Mouse (Mus musculus) liver, embryonic 15.5 days (tissue): Measurements from ENCODE around the gene Mthfd1l. TPM values are rescaled to one million over a fixed set of nuclear protein-coding genes. Genes with fewer than 3 reads are reported as not detected.

Source experiments
- ATAC-seq: fragments of 200-750 bp; cut with Nextera tagmentation; 2 replicates; pipeline ENCODE4 v1.8.0; 2017; ENCODE audit warnings: moderate number of reproducible peaks, mild to moderate bottlenecking, moderate library complexity; ENCODE audit not compliant: insufficient read depth
- H3K27ac ChIP-seq: fragments of 300-500 bp; sonication (generic); replicated peaks from 2 replicates; pipeline ENCODE4 v1.5.1; 2015; ENCODE audit warnings: mild to moderate bottlenecking, inconsistent platforms
- H3K27me3 ChIP-seq: fragments of 300-500 bp; sonication (generic); 2 replicates; pipeline ENCODE4 v1.6.1; 2015; ENCODE audit warnings: mild to moderate bottlenecking, inconsistent platforms
- H3K36me3 ChIP-seq: fragments of 300-500 bp; sonication (generic); replicated peaks from 2 replicates; pipeline ENCODE4 v1.6.1; 2015; ENCODE audit warnings: moderate library complexity, mild to moderate bottlenecking, inconsistent platforms
- H3K4me1 ChIP-seq: fragments of 300-500 bp; sonication (generic); replicated peaks from 2 replicates; pipeline ENCODE4 v1.6.1; 2015; ENCODE audit warnings: inconsistent platforms
- H3K4me2 ChIP-seq: fragments of 300-500 bp; sonication (generic); 2 replicates; pipeline ENCODE4 v1.6.1; 2015; ENCODE audit warnings: moderate library complexity, mild to moderate bottlenecking, inconsistent platforms
- H3K4me3 ChIP-seq: fragments of 300-500 bp; sonication (generic); replicated peaks from 2 replicates; pipeline ENCODE4 v1.5.1; 2015; ENCODE audit warnings: mild to moderate bottlenecking, inconsistent platforms
- H3K9ac ChIP-seq: fragments of 300-500 bp; sonication (generic); 2 replicates; pipeline ENCODE4 v1.6.1; 2015; ENCODE audit warnings: moderate library complexity, mild to moderate bottlenecking, inconsistent platforms
- H3K9me3 ChIP-seq: fragments of 300-500 bp; sonication (generic); replicated peaks from 2 replicates; pipeline ENCODE4 v1.6.1; 2016; ENCODE audit warnings: inconsistent platforms
- WGBS: fragments of 180-500 bp; shearing (Covaris S2); methylation state at CpG from one replicate; pipeline ENCODE4 v1.1.7; 2015; ENCODE audit warnings: mixed read lengths; ENCODE audit not compliant: insufficient replicate concordance; 5-methylcytosine and 5-hydroxymethylcytosine counted together
- polyA plus RNA-seq: library from polyadenylated mRNA; unstranded; fragments of >200 nt; fragmentation: Nextera tagmentation; extraction: Ambion mirVana; gene quantifications from 2 replicates; pipeline ENCODE4 v1.2.1, GENCODE M21; 2015

Gene Mthfd1l
- polyA plus RNA-seq, 1 experiment from 2014 or later, result 18.9 TPM

- Histone ChIP-seq H3K4me3 (no peak overlapping the region), H3K36me3 (peaks cover 56% of the 10 kb centered on the region), H3K4me2 (no peak overlapping the region), H3K9ac (no peak overlapping the region), H3K27me3 (no peaks in the 10 kb centered on the region), H3K9me3 (no peaks in the 10 kb centered on the region), H3K27ac (peak overlapping the region; percentile 59), H3K4me1 (peaks cover 42% of the 10 kb centered on the region)
- 70% methylated on average over 3 of the region's 3 CpGs for WGBS
- ATAC-seq, result no peak
Observed at GRCm38 (mm10) chr10:3978326-3978725, 5.4 kb downstream of the Mthfd1l start.

DNA sequence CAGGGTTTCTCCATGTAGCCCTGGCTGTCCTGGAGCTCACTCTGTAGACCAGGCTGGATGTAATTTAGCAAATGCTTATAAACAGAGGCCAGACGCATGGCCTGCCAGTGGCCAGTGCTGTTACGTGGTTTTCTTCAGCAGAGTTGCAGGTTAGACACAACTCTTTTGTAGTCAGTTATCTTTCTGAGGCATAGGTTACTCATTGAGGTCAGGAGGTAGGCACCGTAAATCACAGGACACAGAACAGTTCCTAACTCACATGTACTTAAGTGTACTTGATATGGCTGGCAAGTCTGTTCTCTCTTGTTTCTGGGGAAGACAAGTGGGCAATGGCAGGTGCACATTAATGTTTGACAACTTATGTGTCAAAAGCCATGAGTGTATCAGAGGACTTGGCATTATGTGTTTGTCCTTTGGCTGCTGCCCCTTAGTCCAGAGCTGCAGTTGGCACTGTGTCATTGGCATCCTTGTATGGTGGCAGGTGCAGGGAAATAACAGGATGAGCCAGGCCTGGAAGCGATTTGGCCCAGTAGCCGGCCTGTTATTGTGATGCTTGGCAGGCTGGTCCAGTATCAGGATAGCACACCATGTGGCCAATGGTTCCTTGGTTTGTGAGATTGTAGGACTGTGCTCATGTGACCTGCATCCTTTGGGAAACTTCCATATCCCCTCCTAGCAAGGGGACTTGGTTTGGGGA, 6.0 kb downstream of the Mthfd1l start:
- ATAC-seq, result no peak
- no peak overlapping the region; the same call in 1 of the 2 replicates for H3K27ac ChIP-seq
- H3K9me3 ChIP-seq, result no peaks in the 10 kb centered on the region
- H3K36me3 ChIP-seq, result peaks cover 62% of the 10 kb centered on the region
- H3K4me1 ChIP-seq, result peaks cover 40% of the 10 kb centered on the region
- no peaks in the 10 kb centered on the region for H3K27me3 ChIP-seq
- no peak overlapping the region for H3K9ac ChIP-seq
- no peak overlapping the region for H3K4me3 ChIP-seq
- H3K4me2 ChIP-seq, result no peak overlapping the region
- 83% methylated on average over 5 of the region's 5 CpGs for WGBS

- WGBS, result 79% methylated on average over 4 of the region's 4 CpGs
- H3K9ac ChIP-seq, result no peak overlapping the region
- peaks cover 73% of the 10 kb centered on the region for H3K36me3 ChIP-seq
- no peak overlapping the region for H3K27ac ChIP-seq
- no peak overlapping the region for H3K4me2 ChIP-seq
- H3K4me1 ChIP-seq, result peaks cover 28% of the 10 kb centered on the region
- no peaks in the 10 kb centered on the region for H3K27me3 ChIP-seq
- ATAC-seq, result no peak
- H3K4me3 ChIP-seq, result no peak overlapping the region
- H3K9me3 ChIP-seq, result no peaks in the 10 kb centered on the region
Observed at GRCm38 (mm10) chr10:3980231-3980630, 7.3 kb downstream of the Mthfd1l start.

DNA sequence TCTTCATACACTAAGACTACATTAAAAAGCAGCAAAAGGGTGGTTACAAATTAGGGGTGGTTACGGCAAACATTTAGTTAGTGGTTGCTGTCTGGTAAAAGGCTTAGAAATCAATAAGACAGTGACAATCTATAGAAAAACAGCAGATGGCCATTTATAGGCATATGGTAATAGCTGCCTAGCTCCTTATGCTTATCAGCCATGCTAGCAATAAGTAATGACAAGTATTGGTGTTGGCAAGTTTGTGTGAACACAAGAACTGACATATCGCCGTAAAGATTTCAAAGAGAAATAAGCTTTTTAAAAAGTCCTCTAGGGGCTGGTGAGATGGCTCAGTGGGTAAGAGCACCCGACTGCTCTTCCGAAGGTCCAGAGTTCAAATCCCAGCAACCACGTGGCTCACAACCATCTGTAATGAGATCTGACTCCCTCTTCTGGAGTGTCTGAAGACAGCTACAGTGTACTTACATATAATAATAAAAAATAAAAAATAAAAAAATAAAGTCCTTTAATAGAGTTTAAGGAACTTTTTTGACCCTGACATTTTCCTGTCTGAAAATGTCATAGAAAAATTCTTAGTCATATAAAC, 17.5 kb downstream of the Mthfd1l start:
- H3K4me3 ChIP-seq, result no peak overlapping the region
- H3K4me1 ChIP-seq, result peaks cover 38% of the 10 kb centered on the region
- H3K27me3 ChIP-seq, result no peaks in the 10 kb centered on the region
- no peak overlapping the region for H3K9ac ChIP-seq
- WGBS, result 87% methylated on average over 6 of the region's 6 CpGs
- no peak overlapping the region for H3K4me2 ChIP-seq
- H3K36me3 ChIP-seq, result peaks cover 57% of the 10 kb centered on the region
- H3K27ac ChIP-seq, result no peak overlapping the region
- ATAC-seq, result no peak
- H3K9me3 ChIP-seq, result no peaks in the 10 kb centered on the region

DNA sequence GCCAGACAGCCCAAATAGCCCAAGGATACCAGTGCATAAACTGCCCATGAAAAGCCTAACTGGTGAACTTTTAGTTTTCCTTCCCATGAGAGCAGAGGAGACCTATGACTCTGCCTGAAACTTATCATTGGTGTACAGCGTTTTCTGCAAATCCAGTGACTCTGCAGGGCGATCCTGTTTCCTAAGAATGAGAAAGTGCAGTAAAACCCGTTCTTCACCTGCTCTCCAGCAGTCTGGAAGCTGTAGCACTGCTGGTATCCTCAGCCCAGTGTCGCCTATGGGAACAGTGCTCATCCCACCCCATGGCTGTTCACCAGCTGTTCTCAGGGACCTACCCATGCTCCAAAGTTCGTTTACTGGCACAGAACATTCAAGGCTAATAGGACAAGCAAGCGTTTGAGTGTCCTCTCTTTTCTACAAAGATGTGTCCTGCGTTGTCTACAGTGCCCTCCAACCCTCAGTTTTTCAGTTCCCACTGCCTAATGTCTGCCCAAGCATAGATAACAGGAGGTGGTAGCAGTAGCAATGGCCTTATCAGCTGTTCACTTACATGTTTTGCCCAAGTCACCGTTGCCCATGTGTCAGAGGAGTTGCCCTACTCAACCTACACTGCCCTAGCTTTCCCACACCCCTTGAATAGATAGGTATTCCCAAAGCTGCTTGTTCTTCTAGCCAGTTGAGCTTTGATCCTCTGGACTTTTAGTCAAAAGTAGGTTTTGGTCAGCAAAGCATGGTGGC, 20.6 kb downstream of the Mthfd1l start:
- no peaks in the 10 kb centered on the region for H3K27me3 ChIP-seq
- ATAC-seq, result peak; percentile 98
- peaks cover 51% of the 10 kb centered on the region for H3K4me1 ChIP-seq
- H3K4me2 ChIP-seq, result peak overlapping the region; percentile 64
- H3K9ac ChIP-seq, result peak overlapping the region; percentile 51
- WGBS, result 31% methylated on average over 8 of the region's 8 CpGs
- H3K36me3 ChIP-seq, result peaks cover 72% of the 10 kb centered on the region
- no peaks in the 10 kb centered on the region for H3K9me3 ChIP-seq
- H3K27ac ChIP-seq, result peak overlapping the region; percentile 95
- peak overlapping the region; percentile 17; the same call in 1 of the 2 replicates for H3K4me3 ChIP-seq

- Histone ChIP-seq H3K27ac (peak overlapping the region; percentile 78), H3K36me3 (peaks cover 72% of the 10 kb centered on the region), H3K9ac (no peak overlapping the region), H3K27me3 (no peaks in the 10 kb centered on the region), H3K4me1 (peaks cover 51% of the 10 kb centered on the region), H3K4me3 (no peak overlapping the region), H3K9me3 (no peaks in the 10 kb centered on the region), H3K4me2 (no peak overlapping the region)
- ATAC-seq, result no peak
- WGBS, result 70% methylated on average over 4 of the region's 4 CpGs
Observed at GRCm38 (mm10) chr10:3995277-3995676, 22.4 kb downstream of the Mthfd1l start.

GRCm38 (mm10) chr10:3996170-3996876, 23.4 kb downstream of the Mthfd1l start:
- Histone ChIP-seq H3K9me3 (no peaks in the 10 kb centered on the region), H3K9ac (no peak overlapping the region), H3K4me3 (no peak overlapping the region), H3K27ac (peak overlapping the region; percentile 78), H3K4me1 (peaks cover 48% of the 10 kb centered on the region), H3K27me3 (no peaks in the 10 kb centered on the region), H3K36me3 (peaks cover 64% of the 10 kb centered on the region), H3K4me2 (peak overlapping the region; percentile 29)
- ATAC-seq, result peak; percentile 17; the same call in 1 of the 2 replicates
- WGBS, result 45% methylated on average over 15 of the region's 15 CpGs

DNA sequence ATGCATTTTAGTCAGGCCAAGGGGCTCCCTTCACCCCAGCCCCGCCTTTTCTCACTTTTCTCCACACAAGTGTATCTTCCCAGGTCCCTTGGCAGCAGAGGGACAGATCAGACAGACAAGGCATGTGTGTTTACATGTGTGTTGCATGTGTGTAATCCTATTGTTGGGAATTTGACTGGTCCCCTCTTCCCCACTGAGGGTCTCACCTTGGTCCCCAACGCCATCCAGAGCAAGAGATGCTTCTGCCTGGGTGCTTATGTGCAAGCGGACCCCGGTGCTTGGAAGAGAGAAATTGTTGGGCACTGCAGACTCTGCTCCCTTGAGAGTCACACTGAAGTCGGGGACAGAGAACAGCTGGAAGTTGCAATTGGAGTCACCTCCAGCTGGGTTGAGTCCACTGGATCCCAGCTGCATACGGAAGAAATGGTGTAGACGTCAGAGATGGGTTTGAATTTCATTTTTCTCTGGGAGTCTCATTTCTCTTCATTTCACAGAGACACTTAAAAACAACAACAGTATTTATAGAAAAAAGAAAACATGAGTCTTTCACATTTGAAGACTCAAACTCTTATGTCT, 25.0 kb downstream of the Mthfd1l start:
- Histone ChIP-seq H3K4me1 (peaks cover 35% of the 10 kb centered on the region), H3K9me3 (no peaks in the 10 kb centered on the region), H3K36me3 (peaks cover 56% of the 10 kb centered on the region), H3K9ac (no peak overlapping the region), H3K4me2 (no peak overlapping the region), H3K27ac (no peak overlapping the region), H3K4me3 (no peak overlapping the region), H3K27me3 (no peaks in the 10 kb centered on the region)
- no peak for ATAC-seq
- 86% methylated on average over 7 of the region's 7 CpGs for WGBS

DNA sequence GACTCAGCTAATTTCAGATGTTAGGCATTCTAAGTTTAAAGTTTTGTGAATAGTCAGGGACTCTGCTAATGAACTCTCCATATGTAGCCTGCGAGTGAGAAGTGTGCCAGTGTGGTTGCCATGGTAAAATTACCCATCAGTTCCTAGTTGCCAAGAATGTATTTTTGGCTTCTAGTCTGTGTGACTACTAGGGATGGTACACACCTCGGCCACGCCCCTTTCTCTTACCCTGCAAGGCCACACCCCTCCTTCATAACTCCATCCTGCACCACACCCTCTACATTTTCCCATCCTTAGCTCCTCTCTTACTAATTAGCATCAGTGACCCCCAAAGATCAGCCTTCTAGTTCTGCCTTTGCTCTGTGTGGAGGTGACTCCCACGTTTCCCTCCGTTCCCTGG, 29.8 kb downstream of the Mthfd1l start:
- Histone ChIP-seq H3K36me3 (peaks cover 48% of the 10 kb centered on the region), H3K27ac (no peak overlapping the region), H3K27me3 (no peaks in the 10 kb centered on the region), H3K4me1 (no peaks in the 10 kb centered on the region), H3K4me2 (no peak overlapping the region), H3K9ac (no peak overlapping the region), H3K4me3 (no peak overlapping the region), H3K9me3 (no peaks in the 10 kb centered on the region)
- ATAC-seq, result no peak
- 74% methylated on average over 5 of the region's 5 CpGs for WGBS

DNA sequence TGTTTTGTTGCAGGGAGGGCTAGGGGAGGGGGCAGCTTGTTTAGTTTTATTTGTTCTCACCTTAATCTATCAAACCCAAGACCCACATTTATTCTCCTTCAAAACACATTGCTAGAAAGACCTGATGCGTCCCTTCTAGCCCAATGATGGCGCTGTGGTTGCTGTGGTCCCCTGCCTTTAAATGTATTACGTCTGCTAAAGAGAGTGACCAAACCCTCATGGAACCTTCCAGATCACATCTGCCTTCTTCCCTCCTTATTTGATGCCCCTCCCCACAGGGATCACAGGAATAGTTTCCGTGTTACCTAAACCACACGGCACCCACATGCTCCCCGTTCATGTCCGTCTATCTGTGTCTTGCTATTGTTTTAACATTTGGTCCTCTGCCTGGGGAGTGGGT, 32.3 kb downstream of the Mthfd1l start:
- H3K36me3 ChIP-seq, result peaks cover 43% of the 10 kb centered on the region
- no peak overlapping the region for H3K4me2 ChIP-seq
- WGBS, result 83% methylated on average over 7 of the region's 7 CpGs
- H3K27ac ChIP-seq, result no peak overlapping the region
- no peak overlapping the region for H3K4me3 ChIP-seq
- no peaks in the 10 kb centered on the region for H3K4me1 ChIP-seq
- ATAC-seq, result no peak
- H3K27me3 ChIP-seq, result no peaks in the 10 kb centered on the region
- no peak overlapping the region for H3K9ac ChIP-seq
- no peaks in the 10 kb centered on the region for H3K9me3 ChIP-seq
